Comparison of ENCODE assay signal across 10 mouse cellular contexts in genomic region chr1:89400734-89401202, GRCm38 (mm10). TPM values are rescaled to one million over a fixed set of nuclear protein-coding genes. Genes with fewer than 3 reads are reported as not detected.
A peak's percentile ranks its signal among the peaks of the same experiment; 100 is the strongest.
DNase-seq lines count a peak whose midpoint lies in the region; ATAC-seq lines count a peak whose summit lies in the region.
"Had no signal": no experiment of that assay in that cellular context is flagged by ENCODE, and none has a peak within 500 bp of the region (broad histone marks: within the 10 kb centered on the region; RNA-seq: fewer than 3 reads in every experiment).

No protein-coding gene starts in this region.

- no peaks in the 10 kb centered on the region for H3K9me3 ChIP-seq in forebrain, embryonic 16.5 days (ENCODE audit: control insufficient read depth, low read length)
- H3K9me3 ChIP-seq in neural tube, embryonic 14.5 days (ENCODE audit: control insufficient read depth, low read length), result no peaks in the 10 kb centered on the region
- H3K9me3 ChIP-seq: heart, embryonic 13.5 days had no signal

- H3K4me3 ChIP-seq in forebrain, embryonic 16.5 days (replicated peaks; ENCODE audit: low read length), result no peak overlapping the region
- H3K4me3 ChIP-seq in neural tube, embryonic 14.5 days (ENCODE audit: low read depth, low read length), result no peak overlapping the region
- H3K4me3 ChIP-seq: heart, embryonic 13.5 days had no signal

- H3K4me1 ChIP-seq in forebrain, embryonic 16.5 days (replicated peaks; ENCODE audit: control insufficient read depth, insufficient read depth, low read length), result peaks cover 4% of the 10 kb centered on the region; the same call in 1 of the 2 replicates
- no peaks in the 10 kb centered on the region for H3K4me1 ChIP-seq in neural tube, embryonic 14.5 days (ENCODE audit: control insufficient read depth, insufficient read depth, low read length)
- H3K4me1 ChIP-seq: heart, embryonic 13.5 days had no signal

- ATAC-seq in frontal cortex, adult (ENCODE audit: low TSS enrichment), result peak; percentile 52
- ATAC-seq in forebrain, embryonic 16.5 days, result peak; percentile 88
- peak; percentile 90 for ATAC-seq in neural tube, embryonic 14.5 days (ENCODE audit: low read depth)

- no peak overlapping the region for H3K4me2 ChIP-seq in forebrain, embryonic 16.5 days (ENCODE audit: low read length)
- H3K4me2 ChIP-seq in neural tube, embryonic 14.5 days (ENCODE audit: low read depth, low read length), result no peak overlapping the region
- H3K4me2 ChIP-seq: heart, embryonic 13.5 days had no signal

- peak overlapping the region; percentile 33; the same call in 1 of the 2 replicates for H3K27ac ChIP-seq in forebrain, embryonic 16.5 days (ENCODE audit: low read length)
- H3K27ac ChIP-seq in neural tube, embryonic 14.5 days (ENCODE audit: low read depth, low read length), result peak overlapping the region; percentile 22; the same call in 1 of the 2 replicates
- H3K27ac ChIP-seq: heart, embryonic 13.5 days; macrophage had no signal

- 25% methylated on average over 10 of the region's 10 CpGs for WGBS in forebrain, embryonic 16.5 days
- WGBS in neural tube, embryonic 14.5 days, result 9% methylated on average over 10 of the region's 10 CpGs

- DNase-seq in frontal cortex, postnatal 25 days (ENCODE audit: low spot score in 2 of 2), result no peak
- peak; percentile 31 for DNase-seq in left cerebral cortex, adult 11 months (ENCODE audit: low spot score)
- DNase-seq in ovary, adult 18-20 months (ENCODE audit: low spot score), result no peak
- DNase-seq in gastrocnemius, postnatal 25 days, result no peak
- no peak for DNase-seq in thymus, adult 18-20 months

- no peaks in the 10 kb centered on the region for H3K36me3 ChIP-seq in forebrain, embryonic 16.5 days (ENCODE audit: control insufficient read depth, insufficient read depth)
- H3K36me3 ChIP-seq in neural tube, embryonic 14.5 days (ENCODE audit: control insufficient read depth, insufficient read depth, low read length), result no peaks in the 10 kb centered on the region
- H3K36me3 ChIP-seq: heart, embryonic 13.5 days had no signal

- H3K27me3 ChIP-seq in forebrain, embryonic 16.5 days (replicated peaks; ENCODE audit: control insufficient read depth, insufficient read depth, low read length), result no peaks in the 10 kb centered on the region; the same call in 1 of the 2 replicates
- no peaks in the 10 kb centered on the region for H3K27me3 ChIP-seq in neural tube, embryonic 14.5 days (ENCODE audit: control insufficient read depth, insufficient read depth, low read length)
- H3K27me3 ChIP-seq: heart, embryonic 13.5 days had no signal

- H3K9ac ChIP-seq in forebrain, embryonic 16.5 days (replicated peaks; ENCODE audit: low read depth, low read length), result no peak overlapping the region
- no peak overlapping the region for H3K9ac ChIP-seq in neural tube, embryonic 14.5 days (replicated peaks; ENCODE audit: low read depth, low read length)
- H3K9ac ChIP-seq: heart, embryonic 13.5 days had no signal

RNA-seq across cellular contexts. Expression of gene Agap1, which starts 53.8 kb away (rescaled TPM):
- 36.3 and 37.2 TPM in 2 replicates for polyA plus RNA-seq in forebrain, embryonic 16.5 days (2015; fragmentation: Nextera tagmentation; extraction: Ambion mirVana)
- polyA plus RNA-seq in neural tube, embryonic 14.5 days (2014; fragmentation: Nextera tagmentation; extraction: Ambion mirVana), result 66.6 and 76.4 TPM in 2 replicates
- total RNA-seq in gastrocnemius, postnatal 25 days (2021), result 10 to 100 TPM; 15.1 to 21.8 TPM
